Mouse (Mus musculus): ENCODE measurements around the gene Rxfp4. TPM values are rescaled to one million over a fixed set of nuclear protein-coding genes. Genes with fewer than 3 reads are reported as not detected.

The Rxfp4 gene
- polyA plus RNA-seq (2015; fragmentation: Nextera tagmentation; extraction: Ambion mirVana) = not detected in 2 replicates

DNA sequence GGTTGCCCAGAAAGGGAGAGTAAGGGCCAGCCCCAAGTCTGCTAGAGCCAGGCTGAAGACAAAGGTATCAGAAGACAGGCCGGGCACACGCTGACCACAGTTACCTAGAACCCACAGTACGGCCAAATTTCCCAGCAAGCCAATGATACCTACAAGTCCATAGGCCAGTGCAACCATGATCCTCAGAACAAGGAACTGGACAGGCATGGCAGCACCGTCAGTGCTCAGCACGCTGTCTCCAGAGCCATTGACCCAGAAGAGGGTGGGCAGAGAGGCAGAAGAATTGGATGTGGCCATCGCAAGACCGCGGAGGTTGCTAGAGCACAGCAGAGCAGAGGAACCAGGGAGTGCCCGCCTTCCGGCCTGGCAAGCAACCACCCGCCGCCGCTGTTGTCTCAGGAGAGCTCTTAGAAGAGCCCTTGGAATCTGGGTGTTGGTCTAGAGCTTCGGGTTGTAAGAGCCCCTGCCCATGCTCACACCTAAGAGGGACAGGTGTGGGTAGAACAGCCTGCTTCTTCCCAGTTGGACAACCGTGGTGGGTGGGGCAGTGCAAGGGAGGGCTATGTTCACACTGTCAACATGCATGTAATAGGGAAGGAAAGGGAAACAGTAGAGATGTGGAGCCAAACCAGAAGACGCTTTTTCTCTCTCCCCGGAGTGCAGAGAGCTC is at the start of gene Rxfp4:
Gene Rxfp4 (minus strand): TSS at position 297 of the 670 bp plus-strand sequence.
- Histone ChIP-seq H3K4me1 (replicated peaks) (peaks cover 30% of the 10 kb centered on the region), H3K27ac (peak within 1 kb of the TSS; percentile 31; the same call in 1 of the 2 replicates), H3K9ac (no peak within 1 kb of the TSS), H3K9me3 (replicated peaks) (no peaks in the 10 kb centered on the region), H3K4me2 (no peak within 1 kb of the TSS), H3K4me3 (no peak within 1 kb of the TSS), H3K36me3 (peaks cover 3% of the 10 kb centered on the region), H3K27me3 (no peaks in the 10 kb centered on the region)
- ATAC-seq (replicated peaks; ENCODE audit: insufficient number of reproducible peaks, insufficient read depth, low FRiP score, low read depth) = no peak
- 81% methylated on average over 17 of the region's 17 CpGs for WGBS

GRCm38 (mm10) chr3:88701222-88701621 is 48.3 kb upstream of the Rxfp4 start:
- H3K9ac ChIP-seq = no peak overlapping the region
- H3K27me3 ChIP-seq = no peaks in the 10 kb centered on the region
- H3K4me1 ChIP-seq (replicated peaks) = peaks cover 8% of the 10 kb centered on the region
- H3K36me3 ChIP-seq = peaks cover 87% of the 10 kb centered on the region
- 41% methylated on average over 3 of the region's 3 CpGs for WGBS
- no peak overlapping the region for H3K4me2 ChIP-seq
- H3K4me3 ChIP-seq = no peak overlapping the region
- H3K9me3 ChIP-seq (replicated peaks) = no peaks in the 10 kb centered on the region
- peak; percentile 72 for ATAC-seq (replicated peaks; ENCODE audit: insufficient number of reproducible peaks, insufficient read depth, low FRiP score, low read depth)
- H3K27ac ChIP-seq = peak overlapping the region; percentile 36

- H3K27ac ChIP-seq = no peak overlapping the region; the same call in 1 of the 2 replicates
- peaks cover 8% of the 10 kb centered on the region for H3K4me1 ChIP-seq (replicated peaks)
- ATAC-seq (replicated peaks; ENCODE audit: insufficient number of reproducible peaks, insufficient read depth, low FRiP score, low read depth) = no peak
- no peaks in the 10 kb centered on the region for H3K9me3 ChIP-seq (replicated peaks)
- H3K27me3 ChIP-seq = no peaks in the 10 kb centered on the region
- H3K4me2 ChIP-seq = no peak overlapping the region
- H3K9ac ChIP-seq = no peak overlapping the region
- H3K36me3 ChIP-seq = peaks cover 91% of the 10 kb centered on the region
- WGBS = 86% methylated on average over 3 of the region's 3 CpGs
- no peak overlapping the region for H3K4me3 ChIP-seq
Observed at GRCm38 (mm10) chr3:88700247-88700646, 47.3 kb upstream of the Rxfp4 start.

DNA sequence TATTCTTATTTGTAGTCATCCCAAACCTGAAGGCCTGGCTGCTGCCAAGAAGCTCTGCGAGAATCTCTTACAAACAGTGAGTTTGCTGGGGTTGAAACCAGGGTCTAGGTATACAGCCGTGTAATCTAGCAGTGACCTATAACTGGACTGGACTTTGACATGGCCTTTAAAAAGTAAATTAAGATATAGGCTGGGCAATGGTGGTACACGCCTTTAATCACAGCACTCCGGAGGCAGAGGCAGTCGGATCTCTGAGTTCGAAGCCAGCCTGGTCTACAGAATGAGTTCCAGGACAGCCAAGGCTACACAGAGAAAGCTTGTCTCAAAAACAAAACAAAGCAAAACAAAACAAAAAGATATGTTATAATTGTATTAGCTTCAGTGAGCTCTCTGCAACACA is 45.9 kb upstream of the Rxfp4 start:
- 93% methylated on average over 6 of the region's 6 CpGs for WGBS
- ATAC-seq (replicated peaks; ENCODE audit: insufficient number of reproducible peaks, insufficient read depth, low FRiP score, low read depth) = no peak
- H3K27me3 ChIP-seq = no peaks in the 10 kb centered on the region

GRCm38 (mm10) chr3:88698051-88698450 is 45.1 kb upstream of the Rxfp4 start:
- no peak overlapping the region for H3K4me3 ChIP-seq
- 100% methylated on average over 1 of the region's 1 CpGs for WGBS
- ATAC-seq (replicated peaks; ENCODE audit: insufficient number of reproducible peaks, insufficient read depth, low FRiP score, low read depth) = no peak

More for the DNA sequence above, 45.9 kb upstream of the Rxfp4 start:
- Histone ChIP-seq H3K4me3 (no peak overlapping the region), H3K27ac (no peak overlapping the region), H3K4me1 (replicated peaks) (peaks cover 8% of the 10 kb centered on the region), H3K4me2 (no peak overlapping the region), H3K9me3 (replicated peaks) (no peaks in the 10 kb centered on the region), H3K9ac (no peak overlapping the region), H3K36me3 (peaks cover 92% of the 10 kb centered on the region)

GRCm38 (mm10) chr3:88695545-88695944 is 42.6 kb upstream of the Rxfp4 start:
- Histone ChIP-seq H3K27me3 (no peaks in the 10 kb centered on the region), H3K36me3 (peaks cover 97% of the 10 kb centered on the region), H3K9me3 (replicated peaks) (no peaks in the 10 kb centered on the region), H3K27ac (no peak overlapping the region), H3K4me1 (replicated peaks) (peaks cover 7% of the 10 kb centered on the region), H3K9ac (no peak overlapping the region), H3K4me3 (no peak overlapping the region), H3K4me2 (no peak overlapping the region)
- ATAC-seq (replicated peaks; ENCODE audit: insufficient number of reproducible peaks, insufficient read depth, low FRiP score, low read depth) = no peak

More at GRCm38 (mm10) chr3:88698051-88698450, 45.1 kb upstream of the Rxfp4 start:
- peaks cover 8% of the 10 kb centered on the region for H3K4me1 ChIP-seq (replicated peaks)
- no peak overlapping the region for H3K4me2 ChIP-seq
- H3K9me3 ChIP-seq (replicated peaks) = no peaks in the 10 kb centered on the region
- H3K27me3 ChIP-seq = no peaks in the 10 kb centered on the region
- no peak overlapping the region for H3K27ac ChIP-seq
- peaks cover 91% of the 10 kb centered on the region for H3K36me3 ChIP-seq
- H3K9ac ChIP-seq = no peak overlapping the region

- H3K4me1 ChIP-seq (replicated peaks) = peaks cover 16% of the 10 kb centered on the region
- no peak overlapping the region for H3K9ac ChIP-seq
- no peaks in the 10 kb centered on the region for H3K27me3 ChIP-seq
- no peak for ATAC-seq (replicated peaks; ENCODE audit: insufficient number of reproducible peaks, insufficient read depth, low FRiP score, low read depth)
- no peak overlapping the region for H3K4me2 ChIP-seq
- peaks cover 53% of the 10 kb centered on the region for H3K36me3 ChIP-seq
- no peak overlapping the region for H3K4me3 ChIP-seq
- no peak overlapping the region for H3K27ac ChIP-seq
- H3K9me3 ChIP-seq (replicated peaks) = no peaks in the 10 kb centered on the region
- 72% methylated on average over 5 of the region's 5 CpGs for WGBS
Observed at GRCm38 (mm10) chr3:88689079-88689478, 36.1 kb upstream of the Rxfp4 start.

DNA sequence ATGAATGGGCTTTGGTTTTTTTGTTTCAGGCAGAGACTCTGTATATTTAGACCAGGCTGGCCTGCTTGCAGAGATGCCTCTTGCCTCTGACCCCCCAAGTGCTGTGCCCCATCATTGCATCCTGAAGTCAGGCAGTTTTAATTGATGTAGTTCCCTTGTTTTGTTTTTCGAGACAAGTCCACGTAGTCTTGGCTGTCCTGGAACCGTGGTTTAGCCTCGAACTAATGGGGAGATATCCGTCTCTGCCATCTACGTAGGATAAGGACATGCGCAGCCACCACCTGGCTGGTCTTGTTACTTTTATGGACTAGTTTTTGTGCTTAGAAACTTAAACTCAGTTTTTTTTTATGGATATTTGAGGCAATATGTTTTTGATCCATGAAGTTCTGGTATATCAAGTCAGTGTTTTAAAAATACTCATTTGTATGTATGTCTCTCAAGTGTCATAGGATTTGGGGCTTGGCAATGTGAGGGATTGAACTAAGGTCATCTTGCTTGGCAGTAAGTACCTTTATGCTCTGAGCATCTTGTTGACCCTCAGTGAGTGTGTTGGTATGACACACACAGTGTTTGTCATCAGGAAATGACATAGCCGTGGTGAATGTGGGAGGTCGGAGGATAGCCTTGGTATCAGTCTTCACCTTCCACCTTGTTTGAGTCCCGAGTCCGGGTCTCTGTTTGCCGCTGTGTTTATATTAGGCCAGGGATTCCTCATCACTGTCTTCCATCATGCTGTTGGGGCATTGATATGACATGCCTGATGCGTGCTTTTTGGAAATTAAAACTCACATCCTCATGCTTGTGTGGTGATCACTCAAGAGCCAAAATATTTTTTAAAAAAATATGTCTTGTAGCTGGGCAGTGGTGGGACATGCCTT is 34.0 kb upstream of the Rxfp4 start:
- H3K27ac ChIP-seq = peak overlapping the region; percentile 99
- H3K9me3 ChIP-seq (replicated peaks) = no peaks in the 10 kb centered on the region
- 22% methylated on average over 13 of the region's 13 CpGs for WGBS
- peak overlapping the region; percentile 100 for H3K9ac ChIP-seq
- no peak for ATAC-seq (replicated peaks; ENCODE audit: insufficient number of reproducible peaks, insufficient read depth, low FRiP score, low read depth)
- H3K36me3 ChIP-seq = peaks cover 35% of the 10 kb centered on the region
- H3K4me2 ChIP-seq = peak overlapping the region; percentile 76
- peak overlapping the region; percentile 96 for H3K4me3 ChIP-seq
- H3K27me3 ChIP-seq = no peaks in the 10 kb centered on the region
- peaks cover 16% of the 10 kb centered on the region for H3K4me1 ChIP-seq (replicated peaks)

GRCm38 (mm10) chr3:88685958-88686451 is 33.1 kb upstream of the Rxfp4 start:
- Histone ChIP-seq H3K27me3 (no peaks in the 10 kb centered on the region), H3K4me2 (peak overlapping the region; percentile 76), H3K9me3 (replicated peaks) (no peaks in the 10 kb centered on the region), H3K36me3 (peaks cover 26% of the 10 kb centered on the region), H3K4me1 (replicated peaks) (peaks cover 16% of the 10 kb centered on the region), H3K27ac (peak overlapping the region; percentile 99), H3K9ac (peak overlapping the region; percentile 100), H3K4me3 (peak overlapping the region; percentile 96)
- peak; percentile 67 for ATAC-seq (replicated peaks; ENCODE audit: insufficient number of reproducible peaks, insufficient read depth, low FRiP score, low read depth)
- under 1% methylated on average over 45 of the region's 45 CpGs for WGBS

GRCm38 (mm10) chr3:88684980-88685941 is 32.3 kb upstream of the Rxfp4 start, which contains the start of gene Khdc4:
Gene Khdc4, plus strand, starts transcription at chr3:88685803.
- Histone ChIP-seq H3K9me3 (replicated peaks) (no peaks in the 10 kb centered on the region), H3K36me3 (peaks cover 18% of the 10 kb centered on the region), H3K27ac (peak within 1 kb of the TSS; percentile 99), H3K4me2 (peak within 1 kb of the TSS; percentile 76), H3K9ac (peak within 1 kb of the TSS; percentile 100), H3K4me3 (peak within 1 kb of the TSS; percentile 96), H3K27me3 (no peaks in the 10 kb centered on the region), H3K4me1 (replicated peaks) (peaks cover 16% of the 10 kb centered on the region)
- peak; percentile 99 for ATAC-seq (replicated peaks; ENCODE audit: insufficient number of reproducible peaks, insufficient read depth, low FRiP score, low read depth)
- under 1% methylated on average over 47 of the region's 47 CpGs for WGBS

Measured in heart, embryonic 15.5 days (tissue).